Mouse (Mus musculus) left cerebral cortex, postnatal 4 days (tissue): ENCODE results near the gene Mkrn2. TPM values are rescaled to one million over a fixed set of nuclear protein-coding genes. Genes with fewer than 3 reads are reported as not detected.
"Not testable (repeated sequence)": the region's sequence is repeated elsewhere in the genome, so short reads cannot be mapped to it uniquely, and the experiment has no call there.

Source experiments
- DNase-seq: peaks from one replicate; pipeline ENCODE4 v3.0.0-alpha.2; 2022
- intact Hi-C: fragments of 180-260 bp; cut with DNase I; formaldehyde crosslinking; loops from one replicate; pipeline ENCODE4 v1.15.1; 2025
- total RNA-seq, 2 experiments: library from RNA; stranded (reverse); gene quantifications; 2 replicates each; pipeline ENCODE4 v1.2.3; 2021

Mkrn2 gene
- total RNA-seq, 2 experiments from 2014 or later: 45.0 to 45.3 TPM

DNA sequence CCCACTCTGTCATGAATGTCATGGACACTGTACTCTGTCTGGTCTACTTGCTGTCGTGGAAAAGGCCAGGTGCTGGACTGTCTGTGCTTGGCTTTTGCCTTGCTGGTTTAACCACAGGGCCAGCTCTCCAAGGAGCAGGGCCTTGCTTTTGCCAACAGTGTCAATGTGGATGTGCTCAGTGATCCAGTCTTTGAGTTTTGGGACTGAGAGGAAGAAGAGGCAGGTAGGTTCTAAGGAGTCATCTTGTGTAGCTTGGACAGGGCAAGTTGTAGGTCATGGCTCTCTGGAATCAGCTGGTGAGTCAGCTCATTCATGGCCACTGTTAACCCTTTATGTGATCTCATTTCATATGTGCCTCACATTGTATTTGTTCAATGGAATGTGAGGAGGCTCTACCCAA, 4.8 kb downstream of the Mkrn2 start:
- no peak for DNase-seq
- intact Hi-C loops: loop anchor here (10.0 kb wide), 1 partner anchor 68 kb away; the partner anchor contains the start of gene Raf1

- no peak for DNase-seq
- intact Hi-C loops: loop anchor here (10.0 kb wide), 1 partner anchor 67 kb away; the partner anchor contains the start of gene Raf1
These were observed 5.7 kb downstream of the Mkrn2 start for GRCm38 (mm10) chr6:115607429-115607828.

GRCm38 (mm10) chr6:115609121-115609520, 7.4 kb downstream of the Mkrn2 start:
- DNase-seq: no peak
- intact Hi-C loops: loop anchor here (10.0 kb wide), 1 partner anchor 66 kb away; the partner anchor contains the start of gene Raf1

DNA sequence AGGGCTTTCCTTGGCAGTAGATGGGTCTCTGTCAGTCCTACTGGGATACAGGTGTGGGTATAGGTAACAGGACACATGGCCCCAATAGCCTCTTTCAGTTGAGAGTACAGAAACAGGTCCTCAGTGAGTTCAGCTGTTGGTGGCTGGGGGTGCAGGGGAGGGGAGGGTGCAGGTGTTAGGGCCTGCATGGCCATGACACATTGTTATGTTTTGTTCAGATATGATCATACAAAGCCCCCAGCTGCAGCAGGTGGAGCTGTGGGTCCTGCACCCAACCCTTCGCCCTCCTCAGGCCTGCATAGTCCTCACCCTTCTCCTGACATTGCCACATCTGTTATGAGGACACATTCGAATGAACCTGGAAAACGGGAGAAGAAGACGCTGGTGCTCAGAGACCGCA, 8.6 kb downstream of the Mkrn2 start:
- intact Hi-C loops: no loop called here
- DNase-seq: no peak

DNA sequence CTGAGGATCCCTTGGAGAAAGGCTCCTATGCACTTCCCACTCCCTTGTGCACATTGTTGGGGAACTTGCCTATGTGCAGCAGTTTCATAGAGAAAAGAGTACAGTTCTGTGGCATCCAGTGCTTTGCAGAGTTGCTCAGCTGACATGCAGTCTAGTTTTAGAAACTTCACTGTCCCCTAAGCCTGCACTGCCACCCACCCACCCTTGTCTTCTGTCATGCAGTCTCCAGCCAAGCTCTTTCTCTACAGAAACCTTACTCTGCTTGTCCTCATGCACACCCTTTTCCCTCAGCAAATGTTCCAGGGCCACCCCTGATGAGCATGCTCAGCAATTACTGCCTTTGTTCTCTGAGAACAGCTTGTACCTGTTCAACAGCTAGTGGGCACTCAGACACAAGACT, 12.1 kb downstream of the Mkrn2 start:
- no peak for DNase-seq
- intact Hi-C loops: no loop called here

- intact Hi-C loops: no loop called here
- DNase-seq: no peak
These were observed 14.3 kb downstream of the Mkrn2 start for GRCm38 (mm10) chr6:115615983-115616382.

DNA sequence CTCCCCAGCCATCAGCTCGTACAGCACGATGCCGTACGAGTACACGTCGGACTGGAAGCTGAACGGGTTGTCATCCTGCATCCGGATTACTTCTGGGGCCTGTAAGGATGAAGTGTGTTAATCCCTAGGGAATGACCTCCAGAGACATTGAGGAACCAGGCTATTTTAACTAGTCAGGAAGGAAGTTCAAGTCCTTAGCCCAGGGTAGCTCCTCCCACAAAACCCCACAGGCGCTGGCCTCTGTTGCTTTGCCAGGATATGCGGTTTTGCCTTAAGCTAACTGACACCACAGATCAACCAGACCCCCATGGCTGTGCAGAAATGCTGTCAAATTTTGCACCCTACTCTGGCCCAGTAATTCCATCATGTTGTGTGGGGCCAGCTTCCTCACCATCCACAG, 18.1 kb downstream of the Mkrn2 start:
- DNase-seq: no peak
- intact Hi-C loops: loop anchor here (10.0 kb wide), 1 partner anchor 175 kb away; no protein-coding TSS in a partner anchor

- intact Hi-C loops: loop anchor here (10.0 kb wide), 1 partner anchor 174 kb away; no protein-coding TSS in a partner anchor
- no peak for DNase-seq
These were observed 19.2 kb downstream of the Mkrn2 start for GRCm38 (mm10) chr6:115620942-115621341.

- intact Hi-C loops: loop anchor here (10.0 kb wide), 1 partner anchor 169 kb away; no protein-coding TSS in a partner anchor
- DNase-seq: no peak
These were observed 24.4 kb downstream of the Mkrn2 start for GRCm38 (mm10) chr6:115626121-115626520.

GRCm38 (mm10) chr6:115631056-115631795, 29.5 kb downstream of the Mkrn2 start:
- intact Hi-C loops: no loop called here
- no peak for DNase-seq

- intact Hi-C loops: no loop called here
- DNase-seq: no peak
These were observed 32.3 kb downstream of the Mkrn2 start for GRCm38 (mm10) chr6:115634015-115634414.

DNA sequence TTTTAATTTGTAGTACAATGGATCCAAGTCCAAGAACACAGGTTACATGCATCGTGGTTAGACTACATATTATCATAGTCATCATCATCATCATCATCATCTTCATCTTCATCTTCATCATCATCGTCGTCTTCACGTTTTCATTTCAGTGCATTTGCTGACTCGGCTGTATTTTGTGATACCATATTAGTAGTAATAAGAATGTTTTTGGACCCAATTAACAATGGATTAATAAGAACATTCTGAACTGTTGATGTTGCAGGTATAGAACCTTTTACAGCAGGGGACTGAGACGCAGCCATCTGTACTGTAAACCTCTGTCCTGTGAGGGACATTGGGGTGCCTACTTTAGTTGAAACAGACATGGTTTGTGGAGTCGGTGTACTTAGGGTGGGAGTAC, 36.5 kb downstream of the Mkrn2 start:
- DNase-seq, intact Hi-C loops: not testable (repeated sequence)

DNA sequence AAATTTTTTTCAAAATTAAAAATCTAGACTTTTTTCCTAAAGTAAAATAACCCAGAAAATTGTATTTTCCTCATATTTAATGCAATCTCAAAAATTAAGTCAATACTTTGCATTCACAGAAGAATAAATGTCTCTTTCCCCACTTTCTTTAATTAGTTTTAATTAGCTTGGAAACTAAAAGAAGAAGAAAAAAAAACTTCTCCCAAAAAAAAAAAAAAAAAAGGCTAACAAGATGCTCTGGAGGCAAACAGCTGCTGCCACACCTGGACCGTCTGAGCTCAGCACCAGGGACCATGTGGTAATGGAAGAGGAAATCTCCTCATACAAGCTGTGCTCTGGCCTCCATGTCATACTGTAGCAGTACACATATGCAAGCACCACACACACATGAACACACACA, 41.6 kb downstream of the Mkrn2 start:
- intact Hi-C loops: no loop called here
- no peak for DNase-seq

DNA sequence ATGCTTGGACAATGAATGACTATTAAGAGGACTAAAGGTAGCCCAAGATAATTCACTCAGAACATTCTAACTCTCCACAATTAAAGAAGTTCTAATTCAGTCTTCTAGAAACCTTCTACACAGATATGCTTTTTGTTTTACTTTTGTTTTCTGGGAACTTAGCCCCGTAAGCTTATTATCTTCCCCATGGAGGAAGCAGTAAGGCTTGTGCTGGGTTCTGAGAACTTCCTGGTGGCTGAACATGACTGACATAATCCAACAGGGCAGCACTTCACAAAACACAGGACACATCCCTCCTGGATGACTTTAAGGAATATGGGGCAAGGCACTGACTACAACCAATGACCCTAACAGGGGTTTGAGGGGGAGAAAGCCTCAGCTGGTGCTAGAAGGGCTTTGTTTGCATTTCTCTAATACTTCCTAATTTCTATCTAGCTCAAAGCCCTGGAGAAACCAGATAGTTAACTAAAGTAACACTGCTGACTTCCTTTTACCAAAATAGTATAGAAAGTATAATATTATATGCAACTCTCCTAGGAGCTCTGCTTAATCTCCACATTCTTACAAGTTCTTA, 48.2 kb downstream of the Mkrn2 start:
- intact Hi-C loops: no loop called here
- no peak for DNase-seq

DNA sequence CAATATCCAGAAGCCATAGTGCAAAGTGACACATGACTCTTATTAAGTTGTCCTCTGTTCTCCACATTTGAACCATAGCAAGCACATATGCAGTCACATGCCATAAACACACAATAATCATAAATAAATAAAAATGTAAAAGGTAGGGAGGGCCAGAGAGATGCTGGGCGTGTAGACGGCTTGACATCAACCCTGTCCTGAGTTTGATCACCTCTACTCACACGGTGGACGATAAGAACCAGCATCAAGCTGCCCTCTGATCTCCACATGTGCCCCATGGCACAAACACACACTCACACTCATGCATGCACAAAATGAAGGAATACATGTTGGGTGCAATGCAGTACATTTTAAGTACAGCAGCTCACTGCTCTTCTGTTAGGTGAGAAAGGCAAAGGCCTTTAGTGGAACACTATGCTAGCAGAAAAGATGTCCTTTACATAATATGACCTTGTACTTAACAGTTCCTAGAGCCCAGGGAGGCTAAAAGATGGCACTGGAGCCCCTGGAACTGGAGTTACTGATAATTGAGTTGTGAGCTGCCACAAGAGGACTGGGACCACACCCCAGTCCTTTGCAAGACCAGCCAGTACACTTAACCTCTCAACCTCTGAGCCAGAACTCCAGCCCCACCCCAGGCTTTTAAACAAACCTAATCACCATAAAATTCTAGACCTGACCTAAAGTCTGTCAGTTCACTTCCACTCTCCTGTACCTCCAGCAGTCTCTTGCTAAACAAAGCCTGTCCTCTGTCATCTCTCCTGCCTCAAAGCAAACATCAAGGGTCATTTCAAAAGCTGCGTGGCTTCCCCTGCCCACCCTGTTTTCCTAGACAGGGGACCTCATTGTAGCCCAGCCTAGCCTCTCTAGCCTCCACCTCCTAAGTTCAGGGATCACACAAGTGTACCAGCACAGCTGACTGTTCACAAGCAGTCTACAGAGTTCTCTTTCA, 49.0 kb downstream of the Mkrn2 start:
- no peak for DNase-seq
- intact Hi-C loops: no loop called here

GRCm38 (mm10) chr6:115651719-115652118, 50.0 kb downstream of the Mkrn2 start:
- no peak for DNase-seq
- intact Hi-C loops: no loop called here

DNA sequence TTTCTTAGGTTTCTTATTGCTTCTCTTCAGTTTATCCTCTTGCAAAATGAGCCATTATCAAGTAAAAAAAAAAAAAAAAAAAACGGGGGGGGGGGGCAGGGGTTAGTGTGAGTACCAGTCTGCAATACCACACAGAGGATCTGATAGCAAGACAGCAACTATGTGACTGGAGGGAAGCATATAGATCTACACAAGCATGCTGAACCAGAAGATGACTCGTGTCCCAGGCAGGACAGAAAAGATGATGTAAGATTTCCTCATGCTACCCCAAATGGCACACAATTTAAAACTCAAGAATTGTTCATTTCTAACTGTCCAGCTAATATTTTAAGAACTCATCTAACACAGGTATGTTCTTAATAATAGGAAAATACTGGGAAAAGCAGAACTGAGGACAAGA, 52.2 kb downstream of the Mkrn2 start:
- DNase-seq: no peak
- intact Hi-C loops: no loop called here

DNA sequence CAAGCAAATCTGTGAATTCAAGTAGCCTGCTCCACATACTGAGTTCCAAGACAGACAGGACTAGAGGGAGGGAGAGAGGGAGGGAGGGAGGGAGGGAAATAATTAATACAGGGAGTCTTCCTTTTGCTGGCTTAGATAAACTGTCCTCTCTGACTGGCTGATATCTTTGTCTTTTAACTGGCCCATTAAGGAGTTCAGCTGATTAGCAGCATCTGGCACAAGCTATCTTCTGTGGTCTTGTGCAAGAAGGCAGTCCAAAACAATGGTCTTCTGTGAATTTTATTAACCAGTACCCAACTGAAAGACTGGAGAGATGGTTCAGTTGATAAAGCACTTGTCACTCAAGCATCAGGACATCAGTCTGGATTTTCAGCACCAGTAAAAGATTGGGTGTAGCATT, 57.1 kb downstream of the Mkrn2 start:
- intact Hi-C loops: no loop called here
- no peak for DNase-seq

- intact Hi-C loops: no loop called here
- no peak for DNase-seq
These were observed 62.6 kb downstream of the Mkrn2 start for GRCm38 (mm10) chr6:115664268-115664667.

DNA sequence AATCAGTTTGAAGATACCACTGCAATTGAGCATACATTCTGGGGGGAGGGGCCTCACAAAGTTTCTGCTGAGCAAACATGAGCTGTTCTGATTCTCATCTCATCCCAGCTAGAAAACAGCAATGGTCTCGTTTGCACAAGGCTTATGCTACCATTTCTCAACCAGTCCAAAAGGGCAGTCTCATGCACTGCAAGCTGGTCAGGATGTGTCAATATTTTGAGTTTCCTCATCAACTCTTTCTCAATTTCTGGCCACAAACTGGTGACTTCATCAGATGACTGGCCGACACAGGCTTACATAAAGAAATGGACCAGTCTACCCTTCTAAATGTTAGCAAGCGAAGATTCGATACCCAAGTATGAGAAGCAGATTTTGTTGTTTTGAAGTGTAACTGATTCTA, 64.9 kb downstream of the Mkrn2 start:
- intact Hi-C loops: no loop called here
- no peak for DNase-seq
